Mouse (Mus musculus) liver, adult 2 months (tissue): ENCODE measurements at regions not wholly inside any gene's neighbourhood (a gene's known extent, or its start where the extent isn't known, plus 50 kb on each side); places are given as distances from the start of the nearest gene placed in this dataset.

ENCODE experiments used
- CTCF ChIP-seq: fragments of 200-500 bp; IDR thresholded peaks from 2 replicates; pipeline ENCODE4 v1.5.1; 2011; ENCODE audit warnings: low read depth, low read length, control low read depth
- POLR2A ChIP-seq: fragments of 200-500 bp; IDR thresholded peaks from 2 replicates; pipeline ENCODE4 v1.6.1; 2011; ENCODE audit warnings: low read length, control low read depth; ENCODE audit not compliant: insufficient read depth; ENCODE audit errors: extremely low read depth

- no peak for TF ChIP-seq CTCF
- TF ChIP-seq POLR2A = no peak
Observed at GRCm38 (mm10) chr14:33712458-33712857, 123.5 kb downstream of the Ptpn20 start.
